Mouse (Mus musculus): ENCODE results near the gene Gm498. TPM values are rescaled to one million over a fixed set of nuclear protein-coding genes. Genes with fewer than 3 reads are reported as not detected.

The Gm498 gene
- total RNA-seq (2017) = not detected in 2 replicates

DNA sequence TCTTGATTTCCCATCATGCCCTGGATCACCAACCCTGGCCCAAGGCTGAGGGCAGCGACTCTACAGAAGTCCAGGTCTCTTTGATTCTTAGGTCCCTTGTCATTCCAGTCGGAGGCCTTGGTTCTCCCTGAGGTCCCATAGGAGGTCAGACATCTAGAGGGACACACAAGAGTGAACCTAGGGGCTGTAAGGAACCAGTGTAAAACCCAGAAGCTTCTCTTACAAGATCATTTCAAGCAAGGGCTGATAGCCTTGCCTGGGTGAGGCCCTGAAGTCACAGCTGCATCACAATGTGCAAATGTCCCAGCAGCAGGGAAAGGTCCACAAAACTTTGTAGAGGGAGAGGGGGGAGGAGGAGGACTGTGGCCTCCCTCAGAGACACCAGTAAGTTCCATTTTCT, at the start of gene Gm498:
TSS of gene Gm498 (plus strand) at position 301 of the 400 bp plus-strand sequence.
- no peak for ATAC-seq (replicated peaks in 1 of 2; ENCODE audit: insufficient read depth in 1 of 2, low FRiP score in 2 of 2, low TSS enrichment in 1 of 2, low read depth in 1 of 2, poor library complexity in 2 of 2, severe bottlenecking in 2 of 2)

DNA sequence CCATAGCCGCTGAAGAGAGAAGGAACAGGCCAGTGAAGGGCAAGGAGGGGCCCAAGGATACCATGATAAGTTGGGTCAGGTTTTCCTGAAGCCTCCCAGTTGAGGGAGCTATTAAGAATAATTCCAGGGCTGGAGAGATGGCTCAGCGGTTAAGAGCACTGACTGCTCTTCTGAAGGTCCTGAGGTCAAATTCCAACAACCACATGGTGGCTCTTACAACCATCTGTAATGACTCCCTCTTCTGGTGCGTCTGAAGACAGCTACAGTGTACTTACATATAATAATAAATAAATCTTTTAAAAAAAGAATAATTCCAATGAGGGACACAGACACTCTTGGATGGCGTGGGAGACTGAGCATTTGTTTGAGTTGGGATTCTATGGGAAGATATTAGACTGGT, 47.4 kb upstream of the Gm498 start:
- ATAC-seq (replicated peaks in 1 of 2; ENCODE audit: insufficient read depth in 1 of 2, low FRiP score in 2 of 2, low TSS enrichment in 1 of 2, low read depth in 1 of 2, poor library complexity in 2 of 2, severe bottlenecking in 2 of 2) = no peak

DNA sequence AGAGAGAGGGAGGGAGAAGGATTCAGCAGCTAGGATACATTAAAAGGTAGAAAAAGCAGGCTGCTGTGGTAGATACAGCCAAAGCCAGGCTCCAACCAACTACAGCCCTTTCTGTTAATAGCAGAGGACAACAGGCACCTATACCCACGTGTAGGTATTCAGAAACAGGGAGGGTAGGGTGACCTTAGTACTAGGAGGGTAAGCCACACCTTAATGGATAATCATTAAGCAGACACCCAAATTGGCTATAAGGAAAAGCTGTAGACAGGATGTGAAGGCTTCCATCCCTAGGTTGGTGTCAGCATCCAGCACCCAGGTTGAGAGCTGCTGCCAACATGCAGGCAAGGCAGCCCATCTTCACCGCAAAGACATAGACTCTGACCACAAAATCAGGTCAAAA, 45.4 kb upstream of the Gm498 start:
- ATAC-seq (replicated peaks in 1 of 2; ENCODE audit: insufficient read depth in 1 of 2, low FRiP score in 2 of 2, low TSS enrichment in 1 of 2, low read depth in 1 of 2, poor library complexity in 2 of 2, severe bottlenecking in 2 of 2) = no peak

DNA sequence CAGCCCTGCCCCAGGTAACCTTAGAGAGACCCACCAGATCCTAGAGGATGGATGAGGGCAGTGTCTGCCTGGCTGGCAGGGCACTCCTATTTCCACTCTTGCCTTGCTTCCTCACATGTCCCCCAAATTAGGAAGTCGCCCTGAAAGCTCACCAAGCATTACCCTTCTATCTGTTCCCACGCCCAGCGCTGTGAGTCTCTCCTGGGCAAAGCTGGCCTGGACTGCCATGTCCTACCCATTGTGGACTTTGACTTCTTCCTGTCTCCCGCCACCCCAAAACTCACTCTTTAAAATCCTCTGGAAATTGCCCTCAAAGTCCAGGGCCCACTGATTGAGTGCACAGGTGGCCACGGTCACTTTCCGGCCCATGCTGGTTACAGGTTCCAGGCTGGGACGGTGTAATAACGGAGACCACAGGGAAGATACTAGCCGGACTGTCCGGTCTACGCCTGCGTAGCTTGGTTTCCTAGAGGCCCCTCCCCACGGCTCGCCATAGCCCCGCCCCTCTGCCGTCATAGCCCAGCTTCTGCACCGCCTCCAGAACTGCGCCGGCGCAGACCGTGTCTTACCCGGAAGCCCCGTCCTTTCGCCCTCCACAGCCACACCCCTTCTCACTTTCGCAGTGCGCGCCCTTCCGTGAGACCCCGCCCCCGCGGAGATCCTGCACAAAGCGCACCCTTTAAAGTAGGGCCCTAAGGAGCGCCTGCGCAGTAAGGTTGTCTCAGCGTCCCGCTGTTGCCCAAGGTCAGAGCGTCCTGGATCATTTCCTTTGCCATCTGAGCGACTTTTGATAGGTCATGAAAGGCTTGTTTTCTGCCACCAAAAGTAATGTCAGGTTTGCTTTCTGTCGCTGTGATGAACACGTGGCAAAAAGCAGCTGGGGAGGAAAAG, 44.0 kb upstream of the Gm498 start, which contains the start of the genes Nadsyn1 and Dhcr7:
TSS of gene Nadsyn1 (minus strand) at position 475 of the 891 bp plus-strand sequence.
TSS of gene Dhcr7 (plus strand) at position 771 of the 891 bp plus-strand sequence.
- peak; percentile 99 for ATAC-seq (replicated peaks in 1 of 2; ENCODE audit: insufficient read depth in 1 of 2, low FRiP score in 2 of 2, low TSS enrichment in 1 of 2, low read depth in 1 of 2, poor library complexity in 2 of 2, severe bottlenecking in 2 of 2)

DNA sequence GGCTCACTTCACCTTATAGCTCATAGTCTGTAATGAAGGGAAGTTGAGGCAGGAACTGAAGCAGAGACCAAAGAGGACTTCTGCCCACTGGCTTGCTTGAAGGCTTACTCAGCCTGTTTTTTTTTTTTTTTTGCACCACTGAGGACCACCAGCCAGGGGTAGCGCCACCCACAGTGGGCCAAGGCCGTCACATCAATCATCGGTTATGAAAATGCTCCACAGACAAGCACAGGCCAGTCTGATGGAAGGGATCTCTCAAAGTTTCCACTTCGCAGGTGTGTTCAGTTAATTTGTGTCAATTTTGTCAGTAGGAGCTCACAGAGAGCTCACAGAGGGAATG, 43.4 kb upstream of the Gm498 start:
- 0 out of 4 replicates have a peak, but pooled peaks of 1 of the 2 experiments have one; percentile 1 for ATAC-seq (replicated peaks in 1 of 2; ENCODE audit: insufficient read depth in 1 of 2, low FRiP score in 2 of 2, low TSS enrichment in 1 of 2, low read depth in 1 of 2, poor library complexity in 2 of 2, severe bottlenecking in 2 of 2)

DNA sequence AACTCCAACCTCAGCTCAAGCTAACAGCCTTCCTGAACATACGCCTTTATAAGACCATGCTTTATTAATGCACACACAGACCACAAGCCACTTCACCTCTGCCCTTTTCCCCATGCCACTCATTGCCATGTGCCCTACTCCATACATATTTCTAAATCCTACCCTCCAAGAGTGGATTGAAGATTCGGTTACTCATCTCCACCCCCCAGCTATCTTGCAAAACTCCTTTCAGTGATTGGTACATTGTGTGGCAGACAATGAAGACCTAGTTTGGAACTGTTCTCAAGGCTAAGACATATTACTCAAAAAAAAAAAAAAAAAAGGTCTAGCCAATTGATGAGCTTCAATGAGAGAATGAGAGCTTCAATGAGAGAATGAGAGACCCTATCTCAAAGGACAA, 39.7 kb upstream of the Gm498 start:
- no peak for ATAC-seq (replicated peaks in 1 of 2; ENCODE audit: insufficient read depth in 1 of 2, low FRiP score in 2 of 2, low TSS enrichment in 1 of 2, low read depth in 1 of 2, poor library complexity in 2 of 2, severe bottlenecking in 2 of 2)

DNA sequence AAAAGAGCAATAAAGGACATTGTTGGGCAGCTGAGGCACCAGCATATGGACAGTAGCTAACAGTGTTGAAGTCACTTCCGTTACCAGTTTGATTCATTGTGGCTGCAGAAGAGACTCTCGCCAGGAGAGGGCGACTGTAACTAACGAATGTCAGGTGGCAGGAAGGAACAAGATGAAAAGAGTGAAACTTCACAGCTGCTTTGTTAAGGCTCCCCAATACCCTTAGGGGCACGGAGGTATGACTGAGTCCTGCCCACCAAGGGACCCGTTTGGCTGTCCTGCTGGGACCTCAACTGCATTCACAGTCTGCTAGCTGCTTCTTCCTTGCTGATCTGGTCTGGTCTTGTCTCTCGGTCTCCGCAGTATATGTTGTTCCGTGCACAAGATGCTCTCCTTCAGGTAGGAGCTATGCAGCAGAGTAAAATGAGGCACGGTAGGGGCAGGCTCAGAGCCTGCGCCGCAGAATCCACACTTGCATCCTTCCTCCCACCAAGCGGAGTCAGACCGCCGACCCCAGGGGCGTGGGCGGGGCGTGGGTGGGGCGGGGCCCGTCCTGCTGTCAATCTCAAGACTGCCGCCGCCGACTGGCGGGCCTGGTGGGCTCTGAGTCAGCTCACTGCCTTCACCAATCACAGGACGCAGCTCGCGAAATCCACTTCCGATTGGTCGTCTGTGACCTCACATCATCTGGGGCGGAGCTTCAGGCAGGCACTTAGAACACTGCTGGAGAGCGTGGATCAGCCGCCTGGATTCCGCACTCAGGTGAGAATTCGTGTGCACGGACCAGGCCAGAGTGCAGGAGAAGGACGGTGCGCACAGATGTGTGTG, 36.9 kb upstream of the Gm498 start:
- peak; percentile 98 for ATAC-seq (replicated peaks in 1 of 2; ENCODE audit: insufficient read depth in 1 of 2, low FRiP score in 2 of 2, low TSS enrichment in 1 of 2, low read depth in 1 of 2, poor library complexity in 2 of 2, severe bottlenecking in 2 of 2)

DNA sequence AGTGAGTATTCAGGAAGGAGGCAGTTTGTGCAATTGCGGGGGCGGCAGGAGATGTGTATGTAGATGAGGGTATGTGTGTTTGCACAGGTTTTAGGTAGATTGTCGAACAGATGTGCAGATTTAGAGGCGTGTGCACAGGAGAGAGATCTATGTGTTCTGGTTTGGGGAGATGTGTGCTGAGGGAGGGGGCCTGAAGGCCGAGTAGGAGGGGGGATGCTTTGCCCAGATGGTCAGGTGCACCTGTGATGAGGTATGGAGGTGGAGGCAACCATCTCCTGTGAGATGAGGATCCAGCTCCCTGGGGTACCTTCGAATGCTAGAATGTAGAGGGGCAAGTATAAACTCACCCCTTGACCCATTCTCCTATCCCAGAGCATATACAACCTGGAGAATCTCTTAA, 36.2 kb upstream of the Gm498 start:
- 0 out of 4 replicates have a peak, but pooled peaks of 1 of the 2 experiments have one; percentile 4 for ATAC-seq (replicated peaks in 1 of 2; ENCODE audit: insufficient read depth in 1 of 2, low FRiP score in 2 of 2, low TSS enrichment in 1 of 2, low read depth in 1 of 2, poor library complexity in 2 of 2, severe bottlenecking in 2 of 2)

DNA sequence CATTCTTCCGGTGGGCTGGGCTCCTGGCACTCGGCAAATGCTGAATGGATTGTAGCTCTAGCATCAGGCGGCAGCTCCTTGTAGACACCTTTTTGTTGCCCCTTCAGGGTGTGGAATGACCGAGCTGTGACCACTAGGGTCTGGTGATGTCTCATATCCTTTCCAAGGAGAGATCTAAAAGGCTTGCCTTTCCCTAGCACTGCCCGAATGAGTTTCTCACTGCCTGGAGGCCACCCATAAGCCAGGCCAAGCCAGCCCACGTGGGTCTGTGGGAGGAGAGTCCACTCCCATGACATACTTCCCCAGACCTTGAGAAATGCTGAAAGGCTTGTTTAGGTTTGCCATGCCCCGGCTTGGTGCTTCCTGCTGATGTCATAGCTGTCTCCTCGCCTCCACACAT, 34.4 kb upstream of the Gm498 start:
- no peak for ATAC-seq (replicated peaks in 1 of 2; ENCODE audit: insufficient read depth in 1 of 2, low FRiP score in 2 of 2, low TSS enrichment in 1 of 2, low read depth in 1 of 2, poor library complexity in 2 of 2, severe bottlenecking in 2 of 2)

DNA sequence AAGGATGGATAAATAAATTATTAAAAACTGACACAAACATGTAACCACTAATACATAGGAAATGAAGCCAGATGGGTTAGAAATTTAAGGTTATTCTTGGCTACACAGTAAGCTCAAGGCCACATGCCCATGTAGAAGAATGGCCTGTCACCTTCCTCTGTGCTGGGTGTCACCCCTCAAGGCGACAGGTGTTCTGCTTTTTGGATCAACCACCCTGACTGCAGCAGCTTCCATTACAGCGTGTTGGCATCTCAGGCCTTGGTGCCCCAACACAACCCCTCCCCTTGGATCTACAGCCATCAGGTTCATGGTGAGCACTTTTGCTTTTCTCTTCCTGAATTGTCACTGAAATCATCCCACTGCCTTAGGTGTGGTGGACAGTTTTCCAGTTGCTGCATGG, 34.0 kb upstream of the Gm498 start:
- no peak for ATAC-seq (replicated peaks in 1 of 2; ENCODE audit: insufficient read depth in 1 of 2, low FRiP score in 2 of 2, low TSS enrichment in 1 of 2, low read depth in 1 of 2, poor library complexity in 2 of 2, severe bottlenecking in 2 of 2)

DNA sequence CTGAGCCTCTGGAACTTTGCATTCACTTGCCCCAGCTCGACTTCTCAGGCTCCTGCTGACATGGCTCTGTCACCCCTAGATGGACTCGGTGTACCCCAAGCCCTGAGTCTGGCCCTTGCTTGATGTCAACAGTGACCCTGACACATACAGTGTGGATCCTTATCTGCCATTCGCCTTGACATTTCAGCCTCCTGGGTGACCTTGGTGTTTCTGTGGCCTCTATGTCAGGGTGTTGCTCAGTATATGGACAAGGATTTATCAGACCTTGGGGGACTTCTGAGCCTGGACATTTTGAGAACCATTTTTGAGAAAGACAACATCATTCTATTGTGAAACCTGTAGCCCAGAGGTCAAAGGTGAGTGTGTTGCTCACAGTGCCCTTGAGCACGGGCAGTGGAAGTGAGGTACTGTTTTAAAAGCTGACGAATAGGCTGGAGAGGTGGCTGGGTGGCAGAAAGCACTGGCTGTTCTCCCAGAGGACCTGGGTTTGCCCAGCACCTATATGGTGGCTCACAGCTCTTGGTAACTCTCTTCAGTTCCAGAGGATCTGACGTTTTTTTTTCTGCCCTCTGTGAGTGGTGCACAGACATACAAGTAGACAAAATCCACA, 33.0 kb upstream of the Gm498 start:
- ATAC-seq (replicated peaks in 1 of 2; ENCODE audit: insufficient read depth in 1 of 2, low FRiP score in 2 of 2, low TSS enrichment in 1 of 2, low read depth in 1 of 2, poor library complexity in 2 of 2, severe bottlenecking in 2 of 2) = no peak

DNA sequence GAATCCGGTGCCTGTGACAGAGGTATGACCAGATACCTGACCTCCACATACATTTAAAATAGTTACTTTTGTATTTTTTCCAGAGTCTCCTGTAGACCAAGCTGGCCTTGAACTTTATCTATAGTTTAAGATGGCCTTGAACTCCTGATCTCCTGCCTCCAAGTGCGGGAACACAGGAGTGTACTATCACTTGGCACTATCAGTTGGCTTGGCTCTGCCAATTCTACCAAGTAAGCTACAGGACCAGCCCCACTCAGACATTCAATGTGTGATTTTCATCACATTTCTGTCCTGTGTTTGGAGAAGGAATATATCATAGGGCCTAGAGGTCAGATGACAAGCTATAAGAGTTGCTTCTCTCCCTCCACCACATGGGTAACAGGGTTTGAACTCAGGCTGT, 32.3 kb upstream of the Gm498 start:
- ATAC-seq (replicated peaks in 1 of 2; ENCODE audit: insufficient read depth in 1 of 2, low FRiP score in 2 of 2, low TSS enrichment in 1 of 2, low read depth in 1 of 2, poor library complexity in 2 of 2, severe bottlenecking in 2 of 2) = no peak

DNA sequence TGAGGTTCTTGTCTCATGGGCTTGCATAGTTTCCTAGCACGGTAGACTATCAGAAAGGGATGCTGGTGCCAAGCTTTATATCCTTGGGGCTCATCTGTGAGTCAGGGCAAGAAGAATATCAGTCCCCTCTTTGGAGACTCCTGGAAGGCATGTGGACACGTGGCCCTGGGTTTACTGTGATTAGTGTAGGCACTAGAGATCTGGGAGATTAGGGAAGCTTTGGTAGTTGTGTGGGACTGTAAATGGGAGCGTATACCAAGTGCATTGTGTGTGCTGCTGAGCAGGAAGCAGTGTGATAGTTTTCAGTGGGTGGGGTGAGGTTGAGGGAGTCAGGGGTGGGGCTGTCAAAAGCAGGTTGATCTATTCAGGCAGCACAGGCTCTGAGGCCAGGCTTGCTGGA, 31.7 kb upstream of the Gm498 start:
- no peak for ATAC-seq (replicated peaks in 1 of 2; ENCODE audit: insufficient read depth in 1 of 2, low FRiP score in 2 of 2, low TSS enrichment in 1 of 2, low read depth in 1 of 2, poor library complexity in 2 of 2, severe bottlenecking in 2 of 2)

DNA sequence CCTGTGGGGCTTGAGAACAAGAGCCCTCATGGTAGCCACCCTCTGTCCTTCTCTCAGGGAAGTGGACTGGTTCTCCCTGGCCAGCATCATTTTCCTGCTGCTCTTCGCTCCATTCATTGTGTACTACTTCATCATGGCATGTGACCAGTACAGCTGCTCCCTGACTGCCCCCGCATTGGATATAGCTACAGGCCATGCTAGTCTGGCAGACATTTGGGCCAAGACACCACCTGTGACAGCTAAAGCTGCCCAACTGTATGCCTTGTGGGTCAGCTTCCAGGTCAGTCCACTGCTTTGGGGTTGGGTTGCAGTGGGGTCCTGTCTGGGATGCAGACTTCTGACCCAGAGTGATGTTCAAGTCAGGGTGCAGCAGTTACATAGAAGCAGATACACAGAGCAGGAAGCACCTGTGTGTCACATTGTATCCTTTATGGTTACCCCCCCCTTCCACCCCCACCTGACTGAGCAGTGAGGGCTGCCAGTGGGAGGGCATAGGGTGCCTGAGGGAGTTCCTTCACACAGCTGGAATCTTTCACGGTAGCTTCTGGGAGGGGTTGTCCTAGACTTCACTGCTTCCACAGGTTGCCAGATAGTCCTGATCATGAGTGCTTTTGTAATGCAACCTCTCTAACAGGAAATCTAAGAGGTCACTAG, 28.8 kb upstream of the Gm498 start:
- ATAC-seq (replicated peaks in 1 of 2; ENCODE audit: insufficient read depth in 1 of 2, low FRiP score in 2 of 2, low TSS enrichment in 1 of 2, low read depth in 1 of 2, poor library complexity in 2 of 2, severe bottlenecking in 2 of 2) = peak; percentile 26 to 56; a peak in 3 of 4 replicates

DNA sequence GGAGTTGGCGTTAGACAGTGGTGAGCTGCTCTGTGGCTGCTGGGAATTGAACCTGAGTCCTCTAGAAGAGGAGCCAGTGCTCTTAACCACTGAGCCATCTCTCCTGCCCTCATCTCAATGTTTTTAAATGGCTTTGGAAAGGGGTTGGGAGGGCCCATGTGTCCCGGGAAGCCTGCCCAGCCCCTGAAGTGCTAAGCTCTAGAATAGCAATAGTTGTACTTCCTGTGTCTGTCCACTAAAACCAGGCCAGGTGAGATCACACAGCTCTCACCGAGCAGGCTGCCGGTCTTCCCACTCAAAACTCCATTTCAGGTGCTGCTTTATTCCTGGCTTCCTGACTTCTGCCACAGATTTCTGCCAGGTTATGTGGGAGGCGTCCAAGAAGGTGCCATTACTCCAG, 26.5 kb upstream of the Gm498 start:
- ATAC-seq (replicated peaks in 1 of 2; ENCODE audit: insufficient read depth in 1 of 2, low FRiP score in 2 of 2, low TSS enrichment in 1 of 2, low read depth in 1 of 2, poor library complexity in 2 of 2, severe bottlenecking in 2 of 2) = no peak

DNA sequence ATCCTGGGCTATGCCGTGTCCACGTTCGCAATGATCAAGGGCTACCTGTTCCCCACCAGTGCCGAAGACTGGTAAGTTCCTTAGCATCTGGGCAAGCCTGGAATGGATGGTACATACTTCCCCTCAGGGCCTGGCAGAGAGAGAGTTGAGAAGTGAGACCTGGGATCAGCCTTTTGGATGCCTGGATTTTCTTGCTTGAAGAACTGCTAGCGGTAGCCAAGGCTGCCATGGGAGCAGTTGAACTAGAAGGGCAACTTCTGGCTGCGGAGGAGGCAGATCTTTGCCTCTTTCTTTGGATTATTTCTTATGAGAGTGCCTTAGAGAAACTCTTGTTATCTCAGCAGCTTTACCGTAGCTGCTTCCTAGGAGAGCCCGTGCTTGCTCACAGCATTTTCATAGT, 25.3 kb upstream of the Gm498 start:
- no peak for ATAC-seq (replicated peaks in 1 of 2; ENCODE audit: insufficient read depth in 1 of 2, low FRiP score in 2 of 2, low TSS enrichment in 1 of 2, low read depth in 1 of 2, poor library complexity in 2 of 2, severe bottlenecking in 2 of 2)

DNA sequence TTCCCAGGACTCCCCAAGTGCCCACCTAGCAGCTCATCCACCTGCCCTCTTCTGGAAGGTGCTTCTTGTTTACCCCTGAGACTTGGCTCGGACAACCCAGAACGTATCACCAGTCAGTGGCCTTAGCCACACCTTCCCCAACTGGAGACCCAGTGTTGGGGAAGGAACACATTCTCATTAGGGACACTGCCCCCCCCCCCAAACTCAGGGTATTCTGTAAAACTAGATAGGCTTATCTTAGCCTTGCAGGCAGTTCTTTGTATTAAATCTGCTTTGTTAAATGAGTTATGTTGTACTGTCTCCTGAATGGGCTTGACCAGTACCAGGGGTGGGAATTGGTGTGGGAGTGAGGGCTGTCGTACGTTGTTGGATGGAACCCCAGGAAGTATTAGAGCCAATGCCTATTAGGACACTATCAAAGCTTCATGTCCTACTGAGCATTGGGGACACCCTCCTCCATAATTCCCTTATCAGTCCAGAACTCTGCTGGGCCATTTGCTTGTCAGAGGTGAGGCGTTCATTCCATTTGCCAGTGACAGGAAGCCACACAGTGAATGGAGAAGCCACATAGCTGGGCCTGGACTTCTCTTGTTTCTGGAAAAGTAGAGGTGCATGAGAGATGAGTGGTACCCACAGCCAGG, 18.4 kb upstream of the Gm498 start:
- ATAC-seq (replicated peaks in 1 of 2; ENCODE audit: insufficient read depth in 1 of 2, low FRiP score in 2 of 2, low TSS enrichment in 1 of 2, low read depth in 1 of 2, poor library complexity in 2 of 2, severe bottlenecking in 2 of 2) = no peak

Measured in hematopoietic stem cell, adult 5-6 weeks (primary cell).